Mouse (Mus musculus): ENCODE data around the gene S100a3.
A peak's percentile ranks its signal among the peaks of the same experiment; 100 is the strongest.

GRCm38 (mm10) chr3:90617586-90617985 is 57.2 kb downstream of the S100a3 start:
- peak; percentile 31; the same call in 1 of the 2 replicates for TF ChIP-seq CTCF (IDR thresholded peaks at IDR 0.05; ENCODE audit: low read depth)
- TF ChIP-seq EP300 (IDR thresholded peaks at IDR 0.05; ENCODE audit: low read depth) = no peak
